In the genomic region with DNA sequence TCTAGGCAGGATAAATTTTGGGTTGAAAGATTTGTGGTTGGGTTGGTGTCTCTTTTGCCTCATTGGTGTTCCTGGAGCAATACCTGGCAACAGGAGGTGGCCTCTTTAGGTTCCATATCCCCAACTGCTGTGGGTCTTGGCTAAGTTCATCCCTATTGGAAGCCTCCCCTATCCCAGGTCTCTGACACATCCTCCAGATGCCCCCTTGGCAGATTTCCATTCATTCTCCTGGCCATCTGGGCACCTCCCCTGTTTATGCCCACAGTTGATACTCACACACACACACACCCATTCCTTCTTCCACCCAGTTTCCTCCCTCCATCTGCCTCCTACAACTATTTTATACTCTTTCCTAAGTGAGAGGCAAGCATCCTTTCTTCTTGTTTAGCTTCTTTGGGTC, we compare ENCODE assay signal across 16 mouse cellular contexts.
A peak's percentile ranks its signal among the peaks of the same experiment; 100 is the strongest.
DNase-seq lines count a peak whose midpoint lies in the region.
"Had no signal": no experiment of that assay in that cellular context is flagged by ENCODE, and none has a peak within 500 bp of the region (broad histone marks: within the 10 kb centered on the region; RNA-seq: fewer than 3 reads in every experiment).

No protein-coding gene starts in this region.

- intact Hi-C loops in left cerebral cortex, postnatal 4 days (cut with DNase I): no loop called here
- intact Hi-C loops in left cerebral cortex, postnatal 14 days (cut with DNase I): no loop called here

- DNase-seq in cerebellum, postnatal 10 days: peak; percentile 58 to 70
- DNase-seq in cerebellum, postnatal 36 days: no peak
- peak; percentile 33 to 48 for DNase-seq in cerebellum, postnatal 14 days
- DNase-seq in cerebellum, adult 9-11 months: no peak
- peak; percentile 36 for DNase-seq in left cerebral cortex, postnatal 4 days
- no peak for DNase-seq in left cerebral cortex, postnatal 14 days (ENCODE audit: low spot score in 2 of 2)
- DNase-seq: adrenal gland, adult 2 months; adrenal gland, adult 8-10 months; adrenal gland, postnatal 10 days; adrenal gland, postnatal 14 days; adrenal gland, postnatal 25 days; adrenal gland, postnatal 36 days; B cell, adult 2 months; cerebellum, adult 11 months; cerebellum, adult 11-12 months; cerebellum, adult 18-20 months had no signal

Comparison
In these comparisons a context has a peak if more than half of its experiments do, and no peak if none do; other contexts are left out.
1. DNase-seq: peak in cerebellum, postnatal 10 days (2 of 2), cerebellum, postnatal 14 days (2 of 2) and left cerebral cortex, postnatal 4 days (single experiment); none in cerebellum, postnatal 36 days (0 of 2), cerebellum, adult 9-11 months (single experiment) and left cerebral cortex, postnatal 14 days (0 of 2).